Mouse (Mus musculus) ES-CJ7 (cell line): Measurements from ENCODE around the gene Dusp1.

Experiments used
- DNase-seq: peaks from one replicate; pipeline ENCODE4 v3.0.0; 2011; ENCODE audit warnings: low read depth, low spot score

The Dusp1 gene

DNA sequence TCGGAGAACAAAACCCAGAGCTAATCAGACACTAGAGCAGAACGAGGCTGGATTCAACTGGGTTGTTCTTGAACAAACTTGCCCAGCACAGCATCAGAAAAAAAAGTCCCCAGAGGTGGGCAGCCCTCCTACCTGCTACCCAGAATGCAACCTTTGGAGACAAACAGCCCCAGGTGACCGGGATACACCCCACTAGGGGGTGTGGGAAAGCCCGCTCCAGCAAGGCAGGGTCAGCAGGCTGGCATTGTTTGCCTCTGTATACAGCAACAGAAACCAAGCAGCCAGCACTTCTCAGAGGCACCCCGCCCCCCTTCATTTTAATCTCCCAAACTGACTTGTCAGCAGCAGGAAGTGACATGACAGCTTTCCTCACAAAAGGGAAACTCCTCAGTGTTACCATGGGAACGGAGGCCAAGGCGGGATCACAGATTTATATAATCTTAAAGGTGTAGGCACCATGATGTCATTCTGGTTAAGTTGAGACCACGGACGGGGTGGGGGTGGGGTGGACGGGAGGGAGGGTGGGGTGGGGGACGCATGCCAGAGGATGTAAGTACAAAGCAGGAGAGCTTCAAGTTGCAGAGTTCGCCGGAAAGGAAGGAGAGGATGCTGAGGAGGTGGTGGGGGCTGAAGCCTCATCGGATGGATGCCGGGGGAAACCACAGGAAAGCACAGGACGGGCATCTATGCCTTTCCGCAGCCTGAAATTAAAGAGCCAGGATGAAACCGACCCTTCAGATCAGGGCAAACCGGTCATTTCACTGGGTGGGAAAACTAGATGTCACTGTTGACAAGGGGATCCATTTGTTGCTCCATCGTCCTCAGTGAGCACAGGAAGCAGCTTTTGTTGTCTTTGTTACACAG is 58.9 kb downstream of the Dusp1 start:
- DNase-seq: peak; percentile 96

DNA sequence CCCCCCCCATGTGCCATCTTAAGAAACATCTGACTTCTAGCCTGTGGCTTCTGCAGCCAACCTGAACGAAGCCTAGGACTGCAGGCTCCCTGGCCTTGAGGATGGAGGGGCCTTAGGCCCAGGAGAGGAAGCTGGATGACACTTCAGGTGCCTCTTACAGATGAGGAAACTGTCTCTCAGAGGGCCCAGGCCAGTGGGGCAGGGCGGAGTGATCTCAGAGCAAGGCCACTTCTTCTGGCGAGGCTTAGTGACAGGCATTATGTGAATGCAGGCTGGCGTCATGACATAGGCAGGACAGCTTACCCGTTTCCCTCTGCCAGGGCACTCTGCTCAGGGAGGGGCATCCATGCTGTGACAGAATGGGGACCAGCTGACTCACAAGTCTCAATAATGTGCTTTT is 60.1 kb downstream of the Dusp1 start:
- no peak for DNase-seq

DNA sequence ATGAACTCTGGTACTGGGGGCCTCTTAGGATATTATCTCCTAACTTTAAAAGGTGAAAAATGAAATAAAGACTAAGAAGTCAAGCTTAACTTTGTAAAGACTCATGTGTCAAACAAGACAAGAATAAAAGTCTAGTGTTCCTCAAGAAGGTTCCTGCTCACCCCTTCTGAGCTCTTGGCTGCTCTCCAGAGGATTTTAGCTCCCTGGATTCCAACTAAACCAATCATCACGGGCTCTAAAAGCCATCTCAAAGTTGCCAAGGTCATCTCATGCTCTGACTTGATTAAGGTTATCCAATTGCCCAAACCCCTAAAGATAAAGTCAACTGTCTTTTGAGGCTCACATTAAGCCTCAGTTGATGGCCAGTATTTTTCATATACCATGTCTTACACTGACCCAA is 63.3 kb downstream of the Dusp1 start:
- DNase-seq: no peak

DNA sequence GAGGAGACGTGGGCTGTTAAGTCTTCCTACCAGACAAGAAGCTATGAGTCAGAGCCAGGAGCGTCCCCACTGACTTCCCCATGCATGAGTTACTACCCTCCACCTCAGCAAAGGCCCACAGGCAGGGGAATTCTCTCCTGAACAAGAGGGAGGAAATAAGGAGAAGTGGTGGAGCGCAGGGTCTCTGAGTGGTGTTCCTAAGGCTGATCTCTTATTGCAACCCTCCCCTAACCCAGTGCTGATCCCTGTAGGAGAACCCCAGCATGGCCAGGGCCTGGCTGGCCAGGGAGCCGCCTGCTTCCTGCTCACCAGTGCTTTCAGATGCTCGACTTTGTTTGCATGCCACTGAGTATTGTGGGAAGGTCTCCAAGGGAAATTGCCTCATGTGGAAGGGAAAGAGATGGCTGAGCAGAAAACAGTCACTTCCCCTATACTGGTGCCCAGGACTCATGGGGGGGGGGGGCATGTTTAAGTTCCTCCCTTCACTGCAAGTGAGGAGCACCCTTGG is 64.5 kb downstream of the Dusp1 start:
- DNase-seq: no peak

DNA sequence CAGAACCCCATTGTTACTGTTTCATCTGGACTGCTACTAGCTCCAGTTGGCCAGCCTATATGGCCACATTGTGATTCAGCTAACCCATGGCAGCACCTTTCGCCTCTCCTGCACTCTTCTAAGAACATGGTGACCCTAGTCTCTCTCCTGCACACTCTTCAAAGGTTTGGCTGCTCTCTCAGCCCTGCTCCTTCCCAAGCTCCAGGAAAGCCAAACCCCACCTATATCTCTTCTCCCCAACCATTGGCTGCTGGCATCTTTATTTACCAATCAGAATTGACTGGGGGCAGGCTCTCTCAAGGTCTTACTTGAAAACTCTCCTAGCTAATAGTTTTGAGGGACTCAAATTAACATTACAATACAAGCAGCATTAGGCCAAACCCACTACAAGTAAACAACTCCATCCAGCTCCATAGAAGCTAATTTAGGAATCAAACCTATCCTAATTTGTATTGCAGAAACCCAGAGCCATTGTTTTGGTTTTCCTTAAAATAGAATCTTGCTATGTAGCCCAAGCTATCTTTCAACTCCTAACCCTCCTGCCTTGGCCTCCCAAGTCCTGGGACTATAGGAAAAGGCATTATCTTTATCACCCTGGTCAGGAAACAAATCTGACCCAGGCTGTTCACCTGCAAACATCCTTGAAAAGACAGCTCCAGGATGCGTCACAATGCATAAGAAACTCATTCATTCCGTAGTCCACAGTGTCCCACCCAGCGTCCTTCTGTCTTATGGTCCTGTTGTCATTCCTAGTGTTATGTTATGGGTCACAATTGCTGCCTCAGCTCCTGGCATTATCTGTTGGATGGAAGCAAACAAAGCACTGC is 67.1 kb downstream of the Dusp1 start:
- DNase-seq: peak; percentile 74

DNA sequence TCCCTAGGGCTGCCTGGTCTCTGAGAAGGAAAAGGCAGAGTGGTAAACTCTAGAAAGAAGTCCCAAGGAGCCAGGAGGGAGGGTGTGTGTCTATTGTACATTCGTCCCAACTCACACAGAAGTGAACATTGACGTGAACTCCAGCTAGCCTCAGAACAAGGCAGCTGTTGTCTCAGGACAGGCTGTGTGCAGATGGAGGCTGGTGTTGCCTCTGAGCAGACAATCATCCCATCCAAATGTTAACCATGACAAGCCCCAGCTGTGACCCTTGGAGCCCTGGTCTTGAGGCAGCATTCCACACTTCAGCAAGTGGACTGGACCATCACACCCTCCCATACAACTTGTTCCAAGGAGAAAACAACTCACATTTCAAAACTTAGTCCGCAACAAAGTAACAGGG is 69.7 kb downstream of the Dusp1 start:
- DNase-seq: no peak

DNA sequence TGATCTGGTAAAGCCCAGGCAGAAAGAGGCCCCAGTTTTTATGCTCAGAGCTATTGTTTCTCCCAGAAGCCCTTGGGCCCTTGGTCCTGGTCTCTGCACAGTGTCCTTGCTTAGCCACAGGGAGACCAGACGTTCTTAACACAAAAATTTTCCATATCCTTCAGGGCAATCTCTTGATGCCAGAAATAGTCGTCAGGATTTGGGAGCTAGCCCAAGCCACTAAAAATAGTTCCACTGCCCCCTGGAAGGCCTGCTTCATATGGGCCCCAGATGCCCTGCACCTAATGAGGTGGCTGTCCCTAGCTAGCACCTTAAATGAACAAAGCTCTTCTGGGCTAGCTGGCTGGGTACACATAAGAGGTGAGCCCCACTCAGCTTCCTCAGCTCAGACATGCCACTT is 71.0 kb downstream of the Dusp1 start:
- DNase-seq: no peak

DNA sequence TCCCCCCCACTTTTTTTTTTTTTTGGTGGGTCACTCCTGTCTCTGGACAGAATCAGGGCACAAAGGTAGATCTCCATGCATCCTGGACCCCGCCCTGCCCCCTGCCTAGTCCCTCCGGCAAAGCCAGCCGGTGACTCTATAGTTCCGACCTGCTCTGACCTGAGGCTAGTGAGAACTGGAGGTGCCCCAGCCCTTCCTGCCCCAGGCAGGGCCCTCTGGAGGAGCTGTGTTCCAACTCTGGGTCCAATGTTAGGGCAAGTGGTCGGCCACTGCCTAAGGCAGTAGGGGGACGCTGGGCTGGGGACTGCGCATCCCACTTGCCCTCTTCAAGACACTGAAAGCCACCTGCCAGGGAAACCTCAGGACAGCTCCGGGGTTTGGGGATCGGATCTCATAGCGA is 71.9 kb downstream of the Dusp1 start:
- DNase-seq: peak; percentile 17

DNA sequence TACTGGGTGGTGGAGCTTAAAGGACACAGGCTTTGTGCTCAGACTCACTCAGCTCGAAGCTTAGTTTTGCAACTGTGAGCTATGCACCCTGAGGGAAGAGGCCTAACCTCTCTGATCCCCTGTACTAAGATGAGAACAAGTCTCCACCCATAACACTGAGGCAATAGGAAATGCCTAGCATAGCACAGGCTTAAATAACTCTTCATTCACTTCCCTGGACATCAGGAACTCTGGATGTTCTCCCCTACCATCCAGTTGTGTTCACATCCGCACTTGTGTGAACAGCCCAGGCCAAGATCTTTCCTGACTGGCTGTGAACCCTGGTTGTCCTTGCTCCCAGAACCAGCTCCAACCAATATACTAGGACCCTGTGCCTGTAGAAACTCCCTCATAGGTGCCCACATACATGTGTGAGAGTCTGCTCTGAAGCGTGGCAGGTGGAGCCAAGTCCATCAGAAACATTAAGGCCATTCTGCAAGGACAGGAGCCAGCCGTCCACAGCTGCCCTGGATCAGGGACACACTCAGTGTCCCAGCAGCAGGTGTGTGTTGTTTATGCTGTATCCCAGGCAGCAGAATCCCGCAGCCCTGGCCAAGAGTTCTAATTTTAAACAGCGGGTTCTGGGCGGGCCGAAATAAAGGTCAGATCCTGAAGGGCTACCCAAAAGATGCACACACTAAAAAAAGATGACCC is 73.1 kb downstream of the Dusp1 start:
- no peak for DNase-seq

DNA sequence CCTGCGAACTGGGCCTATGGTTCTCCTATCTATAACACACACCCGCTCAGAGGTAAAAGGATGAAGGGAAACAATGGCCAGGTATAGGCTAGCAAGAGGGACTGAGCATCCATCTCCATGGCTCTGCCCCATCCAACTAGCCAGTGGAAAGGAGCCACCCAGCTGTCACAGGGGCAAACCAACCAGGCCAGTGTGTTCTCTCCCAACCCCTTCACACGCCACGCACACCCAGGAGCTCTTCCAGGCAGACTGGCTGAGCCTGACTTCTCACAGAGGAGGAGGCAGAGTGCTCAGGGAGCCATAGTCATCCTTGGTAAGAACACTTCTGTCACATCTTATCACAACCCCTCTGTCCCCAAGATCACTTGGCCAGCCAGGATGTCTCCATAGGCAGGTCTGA is 74.0 kb downstream of the Dusp1 start:
- no peak for DNase-seq

DNA sequence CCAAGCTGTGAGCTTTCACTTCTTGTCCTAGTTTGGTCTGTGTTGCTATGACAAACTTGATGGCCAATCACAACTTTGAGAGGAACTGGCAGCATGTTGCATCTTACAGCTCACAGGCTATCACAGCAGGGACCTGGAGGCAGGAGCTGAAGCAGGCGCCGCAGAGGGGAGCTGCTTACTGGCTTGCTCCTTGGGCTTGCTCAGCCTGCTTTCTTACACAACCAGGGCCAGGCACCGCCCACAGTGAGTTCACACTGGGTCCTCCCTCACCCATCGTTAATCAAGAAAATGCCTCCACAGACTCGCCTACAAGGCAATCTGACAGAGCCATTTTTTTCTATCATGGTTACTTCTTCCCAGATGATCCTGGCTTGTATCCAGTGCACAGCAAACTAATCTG is 74.7 kb downstream of the Dusp1 start:
- DNase-seq: no peak

DNA sequence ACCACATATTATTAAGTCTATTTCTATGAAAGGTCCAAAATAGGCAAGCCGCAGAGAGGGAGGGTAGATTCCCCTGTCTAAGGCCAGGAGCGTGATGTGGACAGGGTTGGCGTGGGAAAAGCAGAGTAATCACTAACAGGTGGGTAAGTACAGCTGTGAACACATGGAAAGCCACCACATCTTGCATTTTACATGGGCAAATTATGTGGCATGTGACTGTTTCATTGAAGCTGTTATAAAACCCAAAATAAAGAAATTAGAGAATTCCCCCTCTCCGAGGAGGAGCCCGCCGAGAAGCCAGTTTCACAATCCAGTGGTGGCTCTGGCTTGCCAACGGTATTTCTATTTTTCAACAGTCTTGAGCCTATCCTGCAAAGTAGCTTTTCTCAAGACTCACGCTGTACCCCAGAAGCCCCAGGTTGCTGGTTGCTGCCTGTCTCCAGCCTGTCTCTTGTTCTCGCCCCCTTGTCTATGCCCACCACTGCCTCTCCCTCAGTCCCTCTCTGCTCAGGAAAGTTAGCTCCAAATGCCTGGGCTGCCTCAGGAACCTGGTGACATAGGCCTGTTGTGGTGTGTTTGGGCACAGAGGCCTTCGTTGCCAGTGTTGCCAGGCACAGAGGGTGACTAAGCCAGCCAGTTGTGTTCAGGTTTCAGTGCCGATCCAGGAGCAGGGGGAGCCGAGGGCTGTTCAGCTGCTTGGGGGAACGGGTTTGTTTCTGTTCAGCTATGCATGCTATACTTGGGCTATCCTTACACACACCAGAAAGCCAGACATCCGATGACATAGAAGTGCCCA is 77.1 kb downstream of the Dusp1 start:
- no peak for DNase-seq

DNA sequence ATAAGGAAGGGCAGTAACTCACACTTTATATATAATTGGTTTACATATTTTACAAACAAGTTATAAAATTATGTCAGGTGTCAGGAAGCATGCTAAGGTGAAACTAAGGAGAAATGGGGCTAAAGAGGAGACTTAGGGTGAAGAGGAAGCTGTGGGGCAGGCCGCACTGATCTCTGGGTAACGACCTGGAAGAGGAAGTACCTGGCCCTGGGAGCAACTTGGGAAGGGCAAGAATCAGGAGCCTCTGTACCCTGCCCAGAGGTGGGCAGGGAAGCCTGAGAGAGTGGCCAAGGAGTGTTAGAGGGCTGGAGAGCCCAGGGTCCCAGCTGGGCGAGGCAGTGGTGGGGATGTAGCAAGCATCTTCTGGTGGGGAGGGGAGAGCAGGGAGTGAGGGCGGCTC is 81.0 kb downstream of the Dusp1 start:
- no peak for DNase-seq

DNA sequence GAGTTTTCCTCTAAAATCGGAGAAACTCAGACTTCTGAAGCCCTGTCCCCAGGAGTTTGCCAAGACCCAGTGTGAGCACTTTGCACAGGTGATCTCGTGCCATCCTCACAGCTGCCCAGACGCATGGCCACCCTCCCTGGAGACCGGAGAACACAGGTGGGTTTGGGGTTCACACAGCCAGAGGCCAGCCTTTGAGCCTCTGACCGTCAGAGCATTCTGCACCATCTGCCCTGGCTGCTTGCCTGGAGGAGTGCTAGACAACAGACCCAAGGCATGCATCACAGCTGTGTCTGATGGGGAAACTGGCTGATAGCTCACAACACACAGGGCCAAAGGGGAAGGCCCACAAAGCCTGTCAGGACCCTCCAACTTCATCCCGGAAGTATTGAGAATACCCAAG is 82.3 kb downstream of the Dusp1 start:
- no peak for DNase-seq

DNA sequence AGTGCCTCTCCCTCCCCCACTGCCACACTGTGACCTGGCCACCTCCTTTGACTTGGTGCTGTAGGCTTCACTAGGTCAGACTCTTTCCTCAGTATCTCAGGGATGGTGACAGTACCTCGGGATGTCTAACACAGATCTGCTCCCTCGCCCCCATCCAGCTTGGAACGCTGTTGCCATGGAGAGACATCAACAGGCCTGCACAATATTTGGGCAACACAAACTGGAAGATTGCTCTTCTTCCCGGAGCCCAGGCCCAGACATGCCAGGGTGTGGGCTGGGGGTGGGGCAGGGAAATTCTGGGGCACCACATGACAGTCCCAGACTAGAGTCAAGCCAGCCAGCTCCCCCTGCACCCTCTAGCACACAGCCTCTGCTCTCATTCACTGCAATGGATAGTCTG is 83.3 kb downstream of the Dusp1 start:
- DNase-seq: no peak

DNA sequence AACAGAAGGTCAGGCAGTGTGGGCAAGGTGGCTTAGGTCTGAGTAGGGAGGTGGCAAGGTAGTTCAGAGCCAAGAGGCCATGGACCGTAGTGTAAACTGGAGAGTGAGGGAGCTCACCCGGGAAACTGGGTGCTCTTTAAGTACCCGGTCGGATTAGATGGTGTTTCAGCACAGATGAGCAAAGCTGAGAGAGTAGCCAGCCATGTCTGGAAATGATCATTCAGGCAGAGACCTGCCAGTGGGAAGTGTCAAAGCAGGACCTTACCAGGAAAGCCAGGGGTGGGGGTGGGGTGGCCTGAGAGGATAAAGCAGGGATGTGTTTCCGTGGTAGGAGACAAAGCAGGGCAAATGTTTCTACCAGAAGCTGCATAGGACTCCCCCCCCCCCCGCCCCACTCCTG is 85.1 kb downstream of the Dusp1 start:
- no peak for DNase-seq

DNA sequence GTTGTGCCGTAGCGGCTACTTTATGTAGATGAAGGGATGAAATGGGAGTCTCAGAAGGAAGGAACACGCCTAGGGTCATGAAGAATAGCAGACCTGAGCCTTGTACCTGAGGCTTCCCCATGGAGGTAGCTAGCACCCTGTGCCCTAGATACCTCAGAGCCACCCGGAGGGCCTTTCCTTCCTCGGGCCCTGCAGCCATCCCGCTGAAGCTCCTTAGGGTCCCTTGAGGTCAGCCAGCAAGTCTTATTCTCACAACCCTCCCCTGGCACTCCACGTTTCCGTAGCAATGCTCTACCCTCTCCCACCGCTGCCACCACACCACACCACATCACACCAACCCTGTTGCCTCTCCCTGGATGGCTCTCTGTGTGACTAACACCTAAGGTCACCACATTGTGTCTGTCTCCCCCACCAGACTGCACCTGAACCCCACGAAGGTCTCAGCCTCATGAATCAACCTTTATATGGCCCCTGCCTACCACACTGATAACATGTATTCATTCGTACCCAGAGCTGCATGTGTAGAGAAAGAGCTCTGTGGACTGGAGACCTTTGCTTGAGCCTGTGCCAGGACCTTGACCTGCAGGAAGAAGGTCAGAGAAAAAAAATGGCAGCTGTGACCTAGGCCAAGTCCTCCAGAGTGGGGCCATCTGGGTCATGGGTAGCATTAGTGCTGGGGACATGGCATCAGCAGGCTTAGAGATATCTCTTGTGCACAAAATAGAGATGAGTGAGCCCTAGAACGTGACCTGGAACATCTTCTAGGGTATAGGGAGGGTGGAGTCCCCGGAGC is 93.6 kb downstream of the Dusp1 start:
- DNase-seq: no peak

DNA sequence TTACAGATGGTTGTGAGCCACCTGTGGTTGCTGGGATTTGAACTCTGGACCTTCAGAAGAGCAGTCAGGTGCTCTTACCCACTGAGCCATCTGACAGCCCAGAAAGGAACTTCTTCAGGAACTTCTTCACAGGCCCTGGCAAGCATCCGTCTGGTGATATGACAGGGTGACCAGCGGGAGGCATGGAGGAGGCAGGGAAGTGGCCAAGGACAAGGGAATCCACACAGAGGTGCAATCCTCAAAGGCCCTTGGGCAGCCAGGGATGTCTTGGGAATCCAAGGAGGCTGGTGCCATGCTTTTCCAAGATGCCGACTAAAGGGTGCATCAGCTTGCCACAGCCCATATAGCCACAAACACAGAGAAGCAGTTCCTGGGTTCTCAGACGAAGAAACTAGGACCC is 94.3 kb downstream of the Dusp1 start:
- no peak for DNase-seq

DNA sequence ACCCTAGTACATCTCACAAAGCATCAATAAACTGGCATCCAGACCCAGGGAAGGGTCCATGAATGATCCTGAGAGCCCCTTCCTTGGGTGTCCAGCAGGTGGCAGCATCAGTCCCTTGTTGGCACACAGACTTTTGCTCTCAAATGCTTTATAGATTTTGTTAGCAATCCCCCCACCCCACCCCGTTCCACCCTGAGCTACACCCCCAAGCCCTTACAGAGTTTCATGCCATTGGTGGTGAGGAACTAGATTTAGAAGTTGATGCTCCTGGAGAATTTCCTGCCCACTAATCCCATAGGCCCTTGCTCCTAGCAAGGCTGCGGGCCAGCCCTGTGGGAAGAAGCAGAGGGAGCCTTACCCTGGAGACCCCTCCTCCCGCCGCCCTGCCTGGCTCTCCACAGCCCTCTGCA is 95.2 kb downstream of the Dusp1 start:
- DNase-seq: peak; percentile 63

DNA sequence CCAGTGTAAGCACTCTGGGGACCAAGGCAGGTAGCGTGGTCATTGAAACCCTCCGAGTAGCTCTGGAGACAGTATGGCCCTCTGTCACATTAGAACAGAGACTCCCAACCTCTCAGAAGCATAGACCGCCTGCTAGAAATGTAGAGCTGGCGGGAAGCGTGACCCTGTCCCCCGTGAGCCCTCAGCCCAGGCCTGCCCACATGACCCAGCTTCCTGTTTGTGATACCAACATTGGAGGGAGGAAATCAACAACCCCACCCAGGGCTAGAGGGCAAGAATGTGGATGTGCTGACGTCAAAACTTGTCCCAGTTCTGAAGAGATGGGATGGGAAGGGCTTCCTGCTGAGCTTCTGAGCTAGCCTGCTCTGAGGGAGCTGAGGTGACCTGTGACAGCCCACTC is 97.0 kb downstream of the Dusp1 start:
- DNase-seq: no peak

DNA sequence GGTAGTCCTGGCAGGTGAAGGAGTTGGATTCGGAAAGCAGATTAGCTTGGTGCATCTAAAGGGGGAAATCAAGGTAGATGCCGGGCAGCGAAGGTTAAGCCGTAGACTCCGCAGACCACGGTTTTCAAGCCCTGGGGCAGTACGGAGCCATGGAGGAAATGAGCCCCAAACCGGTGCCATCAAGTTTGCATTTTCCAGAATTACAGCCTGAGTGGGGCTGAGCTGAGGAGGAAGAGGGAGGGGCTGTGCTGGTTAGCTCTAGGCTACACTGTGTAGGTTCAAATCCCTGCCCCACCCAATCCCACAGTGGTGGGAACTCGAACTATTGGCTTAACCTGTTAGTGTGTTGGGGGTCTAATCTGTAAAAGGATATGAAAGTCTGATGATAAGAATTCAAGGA is 97.4 kb downstream of the Dusp1 start:
- DNase-seq: peak; percentile 26
